Mouse (Mus musculus) heart, embryonic 16.5 days (tissue): ENCODE measurements around the gene Gm2075. TPM values are rescaled to one million over a fixed set of nuclear protein-coding genes. Genes with fewer than 3 reads are reported as not detected.

ENCODE experiments used
- polyA plus RNA-seq: library from polyadenylated mRNA; unstranded; fragments of >200 nt; fragmentation: Nextera tagmentation; extraction: Ambion mirVana; gene quantifications from 2 replicates; pipeline ENCODE4 v1.2.1, GENCODE M21; 2015

The Gm2075 gene
- polyA plus RNA-seq, 1 experiment from 2014 or later, result not detected

Other genes starting within 250 kb of the Gm2075 start
- gene Gm21319, start 236.1 kb upstream of the Gm2075 start, polyA plus RNA-seq, result not detected in 2 replicates
- not detected in 2 replicates for gene Gm21936, start 216.3 kb upstream of the Gm2075 start, polyA plus RNA-seq
- gene BB287469, start 195.3 kb upstream of the Gm2075 start, polyA plus RNA-seq, result not detected in 2 replicates
- not detected in 2 replicates for gene Gm2001, start 169.5 kb upstream of the Gm2075 start, polyA plus RNA-seq
- not detected in 2 replicates for gene Gm2016, start 137.8 kb upstream of the Gm2075 start, polyA plus RNA-seq
- not detected in 2 replicates for gene Gm2022, start 116.5 kb upstream of the Gm2075 start, polyA plus RNA-seq
- gene Gm2035, start 92.0 kb upstream of the Gm2075 start, polyA plus RNA-seq, result not detected in 2 replicates
- gene Gm2042, start 57.8 kb upstream of the Gm2075 start, polyA plus RNA-seq, result not detected in 2 replicates
- not detected in 2 replicates for gene Gm6803, start 6.9 kb downstream of the Gm2075 start, polyA plus RNA-seq
- gene Gm2056, start 15.2 kb downstream of the Gm2075 start, polyA plus RNA-seq, result not detected in 2 replicates
- not detected in 2 replicates for gene Gm16368, start 71.8 kb downstream of the Gm2075 start, polyA plus RNA-seq
- gene Gm10436, start 170.3 kb downstream of the Gm2075 start, polyA plus RNA-seq, result not detected in 2 replicates
- gene Gm8332, start 238.3 kb downstream of the Gm2075 start, polyA plus RNA-seq, result not detected in 2 replicates